Mouse (Mus musculus) liver, embryonic 14.5 days (tissue): ENCODE results near the gene Cldn7. TPM values are rescaled to one million over a fixed set of nuclear protein-coding genes. Genes with fewer than 3 reads are reported as not detected.
A peak's percentile ranks its signal among the peaks of the same experiment; 100 is the strongest.

Experiments
- ATAC-seq: fragments of 200-750 bp; cut with Nextera tagmentation; 2 replicates; pipeline ENCODE4 v1.8.0; 2017; ENCODE audit warnings: moderate number of reproducible peaks, mild to moderate bottlenecking, moderate library complexity; ENCODE audit not compliant: insufficient read depth
- DNase-seq, 3 experiments: peaks; one replicate each; pipeline ENCODE4 v3.0.0-alpha.2; 2012 to 2013; ENCODE audit warnings: low read depth in 3 of 3, low spot score in 3 of 3
- H3K27ac ChIP-seq: fragments of 300-500 bp; sonication (generic); 2 replicates; pipeline ENCODE4 v1.5.1; 2014; ENCODE audit warnings: moderate library complexity, mild to moderate bottlenecking, control low read depth, inconsistent platforms
- H3K27me3 ChIP-seq: fragments of 300-500 bp; sonication (generic); 2 replicates; pipeline ENCODE4 v1.6.1; 2014; ENCODE audit warnings: mild to moderate bottlenecking, low read length, moderate library complexity; ENCODE audit not compliant: control insufficient read depth, insufficient read depth
- H3K36me3 ChIP-seq: fragments of 300-500 bp; sonication (generic); replicated peaks from 2 replicates; pipeline ENCODE4 v1.6.1; 2014; ENCODE audit warnings: low read depth; ENCODE audit not compliant: control insufficient read depth, insufficient read depth
- H3K4me1 ChIP-seq, 2 experiments: fragments of 200-500 bp in 1 of 2; fragments of 300-500 bp in 1 of 2; sonication (generic) in 1 of 2; replicated peaks; 2 replicates each; pipeline ENCODE4 v1.6.1; 2012 to 2014; ENCODE audit warnings: antibody characterized with exemption in 1 of 2, inconsistent platforms in 1 of 2, low read length in 1 of 2; ENCODE audit not compliant: control insufficient read depth in 2 of 2, insufficient read depth in 2 of 2
- H3K4me2 ChIP-seq: fragments of 300-500 bp; sonication (generic); 2 replicates; pipeline ENCODE4 v1.6.1; 2014; ENCODE audit warnings: low read depth, mild to moderate bottlenecking, control low read depth, moderate library complexity
- H3K4me3 ChIP-seq, 2 experiments: fragments of 200-500 bp in 1 of 2; fragments of 300-500 bp in 1 of 2; sonication (generic) in 1 of 2; 2 replicates each; pipeline ENCODE4 v1.5.1; 2012 to 2014; ENCODE audit warnings: low read depth in 2 of 2, low read length in 2 of 2, mild to moderate bottlenecking in 2 of 2, control low read depth in 1 of 2, inconsistent platforms in 1 of 2, moderate library complexity in 1 of 2; ENCODE audit not compliant: insufficient read depth in 1 of 2
- H3K9ac ChIP-seq: fragments of 300-500 bp; sonication (generic); replicated peaks from 2 replicates; pipeline ENCODE4 v1.6.1; 2014; ENCODE audit warnings: mild to moderate bottlenecking, control low read depth, moderate library complexity
- H3K9me3 ChIP-seq: fragments of 300-500 bp; sonication (generic); 2 replicates; pipeline ENCODE4 v1.6.1; 2016; ENCODE audit warnings: low read length, mixed read lengths; ENCODE audit not compliant: control insufficient read depth
- CTCF ChIP-seq: IDR thresholded peaks from 2 replicates; pipeline ENCODE4 v1.5.1; 2016; ENCODE audit warnings: antibody characterized with exemption, low read depth, control low read depth
- EP300 ChIP-seq: IDR thresholded peaks from 2 replicates; pipeline ENCODE4 v1.6.1; 2016; ENCODE audit warnings: antibody characterized with exemption, low read depth
- WGBS: fragments of 180-500 bp; shearing (Covaris S2); extraction: QIAGEN DNeasy Blood & Tissue Kit; methylation state at CpG from one replicate; pipeline ENCODE4 v1.1.7; 2014; ENCODE audit not compliant: insufficient replicate concordance; 5-methylcytosine and 5-hydroxymethylcytosine counted together
- polyA plus RNA-seq, 2 experiments: library from polyadenylated mRNA; depleted of rRNA in 1 of 2; stranded (reverse) in 1 of 2; unstranded in 1 of 2; fragments of >200 nt; fragmentation: Nextera tagmentation in 1 of 2; extraction: Ambion mirVana in 1 of 2; gene quantifications; 2 replicates each; pipeline versions ENCODE4 v1.2.1 to v1.2.3; 2012 to 2014

Cldn7 gene
- polyA plus RNA-seq, 2 experiments, result 2.0 to 2.2 TPM

- Histone ChIP-seq H3K4me3 (peak overlapping the region; percentile 23 to 35), H3K36me3 (no peaks in the 10 kb centered on the region; the same call in 1 of the 2 replicates), H3K4me2 (peak overlapping the region; percentile 56), H3K4me1 (peaks cover 6 to 8% of the 10 kb centered on the region in 2 experiments; a peak in 2 of 4 replicates), H3K9me3 (no peaks in the 10 kb centered on the region), H3K27ac (no peak overlapping the region), H3K27me3 (peaks cover 54% of the 10 kb centered on the region), H3K9ac (no peak overlapping the region)
- peak; percentile 43; the same call in 1 of the 2 replicates for ATAC-seq
- TF ChIP-seq EP300, result no peak
- TF ChIP-seq CTCF, result no peak
- 1% methylated on average over 57 of the region's 59 CpGs for WGBS
- no peak for DNase-seq
Observed at GRCm38 (mm10) chr11:69966006-69966859, 1.7 kb downstream of the Cldn7 start.

GRCm38 (mm10) chr11:69966860-69967517, 2.4 kb downstream of the Cldn7 start:
- ATAC-seq (no peak), DNase-seq (no peak)
- 27% methylated on average over 17 of the region's 17 CpGs for WGBS
- Histone ChIP-seq H3K9me3 (no peaks in the 10 kb centered on the region), H3K4me3 (peak overlapping the region in 1 of 2 experiments; percentile 35; a peak in 2 of 4 replicates), H3K27ac (no peak overlapping the region), H3K9ac (no peak overlapping the region), H3K36me3 (no peaks in the 10 kb centered on the region; the same call in 1 of the 2 replicates), H3K4me2 (peak overlapping the region; percentile 56), H3K4me1 (peaks cover 6 to 8% of the 10 kb centered on the region in 2 experiments; a peak in 2 of 4 replicates), H3K27me3 (peaks cover 51% of the 10 kb centered on the region)
- no peak for TF ChIP-seq EP300
- TF ChIP-seq CTCF, result no peak

- Histone ChIP-seq H3K36me3 (peaks cover 4% of the 10 kb centered on the region), H3K4me2 (no peak overlapping the region), H3K4me1 (peaks cover 6 to 8% of the 10 kb centered on the region in 2 experiments; a peak in 2 of 4 replicates), H3K9ac (no peak overlapping the region), H3K4me3 (no peak overlapping the region), H3K27ac (no peak overlapping the region), H3K27me3 (peaks cover 35% of the 10 kb centered on the region), H3K9me3 (no peaks in the 10 kb centered on the region)
- ATAC-seq (no peak), DNase-seq (no peak)
- WGBS, result 69% methylated on average over 4 of the region's 4 CpGs
- TF ChIP-seq CTCF (no peak), EP300 (no peak)
Observed at GRCm38 (mm10) chr11:69968793-69969192, 4.2 kb downstream of the Cldn7 start.

DNA sequence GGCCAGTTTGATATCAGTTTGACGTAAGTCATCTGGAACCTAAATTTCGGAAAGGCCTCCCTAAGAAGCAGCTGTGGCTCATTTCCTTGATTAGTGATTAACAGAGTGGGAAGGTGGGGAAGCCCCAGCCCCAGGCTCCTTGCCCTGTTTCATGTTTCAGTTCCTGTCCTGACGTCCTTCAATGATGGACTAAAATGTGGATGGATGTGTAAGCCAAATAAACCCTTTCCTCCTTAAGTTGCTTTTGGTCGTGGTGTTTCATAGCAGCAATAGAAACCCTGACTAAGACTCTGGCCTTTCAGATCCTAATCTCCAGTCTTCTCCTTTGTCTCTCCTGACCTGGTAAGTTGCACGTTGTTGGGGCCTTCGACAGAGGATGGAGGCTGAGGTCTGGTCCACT, 5.6 kb downstream of the Cldn7 start:
- Histone ChIP-seq H3K9ac (no peak overlapping the region), H3K4me1 (peaks cover 6 to 8% of the 10 kb centered on the region in 2 experiments; a peak in 2 of 4 replicates), H3K9me3 (no peaks in the 10 kb centered on the region), H3K27ac (no peak overlapping the region), H3K4me3 (no peak overlapping the region), H3K36me3 (peaks cover 16% of the 10 kb centered on the region), H3K27me3 (peaks cover 21% of the 10 kb centered on the region), H3K4me2 (no peak overlapping the region)
- 80% methylated on average over 6 of the region's 6 CpGs for WGBS
- ATAC-seq (no peak), DNase-seq (no peak)
- TF ChIP-seq CTCF (no peak), EP300 (no peak)

- Histone ChIP-seq H3K4me3 (no peak overlapping the region), H3K9me3 (no peaks in the 10 kb centered on the region), H3K36me3 (peaks cover 16% of the 10 kb centered on the region), H3K4me2 (no peak overlapping the region), H3K27ac (no peak overlapping the region), H3K9ac (no peak overlapping the region), H3K4me1 (peaks cover 5 to 8% of the 10 kb centered on the region in 2 experiments; a peak in 2 of 4 replicates), H3K27me3 (peaks cover 15% of the 10 kb centered on the region)
- no peak for TF ChIP-seq CTCF
- TF ChIP-seq EP300, result no peak
- ATAC-seq, result no peak
- WGBS, result 62% methylated on average over 3 of the region's 3 CpGs
- DNase-seq, result no peak
Observed at GRCm38 (mm10) chr11:69970775-69971174, 6.2 kb downstream of the Cldn7 start.
